8 mouse cellular contexts compared by ENCODE assay signal in the genomic region with DNA sequence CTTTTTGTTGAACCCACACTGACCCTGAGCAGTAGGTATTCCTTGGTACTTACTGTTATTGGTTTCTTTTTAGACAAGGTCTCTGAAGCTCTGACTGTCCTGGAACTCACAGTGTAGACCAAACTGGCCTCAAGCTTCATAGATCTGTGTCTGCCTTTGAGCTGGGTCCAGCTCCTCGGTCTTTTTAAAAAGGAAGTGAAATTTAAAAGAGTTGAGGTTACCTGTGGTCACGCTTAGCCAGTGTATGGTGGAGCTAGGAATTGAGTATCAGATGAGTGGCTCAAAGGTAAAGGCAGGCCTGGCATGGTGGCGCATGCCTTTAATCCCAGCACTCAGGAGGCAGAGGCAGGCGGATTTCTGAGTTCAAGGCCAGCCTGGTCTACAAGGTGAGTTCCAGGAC. TPM values are rescaled to one million over a fixed set of nuclear protein-coding genes. Genes with fewer than 3 reads are reported as not detected.
A peak's percentile ranks its signal among the peaks of the same experiment; 100 is the strongest.
DNase-seq lines count a peak whose midpoint lies in the region; ATAC-seq lines count a peak whose summit lies in the region.

No protein-coding gene starts in this region.

- peak overlapping the region; percentile 71 for H3K4me3 ChIP-seq in liver, embryonic 15.5 days (replicated peaks)

- H3K4me2 ChIP-seq in liver, embryonic 15.5 days = peak overlapping the region; percentile 99

- peak; percentile 48 for DNase-seq in cerebellum, adult 9-10 months
- no peak for DNase-seq in cerebellum, adult 11 months
- peak; percentile 53 to 64 for DNase-seq in spleen, postnatal 36 days (ENCODE audit: low spot score in 2 of 2)
- DNase-seq in spleen, adult 12 weeks (ENCODE audit: low spot score) = no peak
- DNase-seq in right cerebral cortex, postnatal 36 days (ENCODE audit: low spot score in 2 of 2) = no peak
- no peak for DNase-seq in right cerebral cortex, postnatal 10 days (ENCODE audit: low spot score in 2 of 2)
- DNase-seq in cerebellum, postnatal 36 days = no peak

- H3K4me1 ChIP-seq in liver, embryonic 15.5 days (replicated peaks) = peaks cover 50% of the 10 kb centered on the region

- H3K36me3 ChIP-seq in liver, embryonic 15.5 days (replicated peaks) = 0 out of 2 replicates have a peak, but pooled peaks cover 6% of the 10 kb centered on the region

- WGBS in liver, embryonic 15.5 days (ENCODE audit: insufficient replicate concordance) = 55% methylated on average over 4 of the region's 4 CpGs

- no peak for ATAC-seq in liver, embryonic 15.5 days (ENCODE audit: insufficient read depth)

- peaks cover 11% of the 10 kb centered on the region for H3K27me3 ChIP-seq in liver, embryonic 15.5 days

- peak overlapping the region; percentile 75 for H3K9ac ChIP-seq in liver, embryonic 15.5 days

- peak overlapping the region; percentile 87 for H3K27ac ChIP-seq in liver, embryonic 15.5 days (replicated peaks)

- no peaks in the 10 kb centered on the region for H3K9me3 ChIP-seq in liver, embryonic 15.5 days (replicated peaks)

RNA-seq across cellular contexts. Expression of a gene that starts 0.9 kb away (rescaled TPM):
- 17.6 and 17.8 TPM in 2 replicates for polyA plus RNA-seq in liver, embryonic 15.5 days (2015; fragmentation: Nextera tagmentation; extraction: Ambion mirVana)

Comparison
In these comparisons a context has a peak if more than half of its experiments do, and no peak if none do; other contexts are left out.
1. DNase-seq: peak in cerebellum, adult 9-10 months (single experiment) and spleen, postnatal 36 days (2 of 2); none in cerebellum, adult 11 months (single experiment), spleen, adult 12 weeks (single experiment), right cerebral cortex, postnatal 36 days (0 of 2), right cerebral cortex, postnatal 10 days (0 of 2) and cerebellum, postnatal 36 days (0 of 2).